Mouse (Mus musculus) gastrocnemius, adult 2 months (tissue): ENCODE measurements around the gene Zfp456. TPM values are rescaled to one million over a fixed set of nuclear protein-coding genes. Genes with fewer than 3 reads are reported as not detected.
"Not testable (repeated sequence)": the region's sequence is repeated elsewhere in the genome, so short reads cannot be mapped to it uniquely, and the experiment has no call there.

Experiments
- DNase-seq: peaks from one replicate; pipeline ENCODE4 v3.0.0; 2022
- H3K27ac ChIP-seq: fragments of 200-600 bp; 2 replicates; pipeline ENCODE4 v1.8.1; 2022; ENCODE audit warnings: mild to moderate bottlenecking
- H3K4me3 ChIP-seq: fragments of 200-600 bp; 2 replicates; pipeline ENCODE4 v1.8.1; 2022; ENCODE audit warnings: mild to moderate bottlenecking, moderate library complexity
- CTCF ChIP-seq: fragments of 200-600 bp; IDR thresholded peaks from 2 replicates; pipeline ENCODE4 v1.8.1; 2022; ENCODE audit warnings: antibody characterized with exemption, mild to moderate bottlenecking, moderate library complexity
- intact Hi-C: fragments of 180-260 bp; cut with DNase I; formaldehyde crosslinking; loops from one replicate; pipeline ENCODE4 v1.15.1; 2025
- long read RNA-seq, 2 experiments: library from polyadenylated mRNA; stranded (forward); transcript quantifications; one replicate each; pipeline ENCODE4 v2.0.0; 2021
- total RNA-seq, 2 experiments: library from RNA; stranded (reverse); gene quantifications; 2 replicates each; pipeline ENCODE4 v1.2.3; 2021

Gene Zfp456
- total RNA-seq, result under 1 TPM; 0.20 to 0.53 TPM
- long read RNA-seq, experiment 1, result 0 reads
- long read RNA-seq, experiment 2, result 0 reads

GRCm38 (mm10) chr13:67375050-67375911, at the start of gene Zfp456, which contains the start of gene Gm28041:
TSS of gene Zfp456 (minus strand) at chr13:67375810.
TSS of gene Gm28041 (minus strand) at chr13:67375733.
- DNase-seq, result peak; percentile 61
- peak within 1 kb of the TSS; percentile 65 for H3K27ac ChIP-seq
- intact Hi-C loops, result not testable (repeated sequence)

GRCm38 (mm10) chr13:67422532-67422931, 46.9 kb upstream of the Zfp456 start:
- DNase-seq, H3K4me3 ChIP-seq, intact Hi-C loops, H3K27ac ChIP-seq: not testable (repeated sequence)

More at GRCm38 (mm10) chr13:67375050-67375911, at the start of gene Zfp456, which contains the start of gene Gm28041:
- H3K4me3 ChIP-seq, result peak within 1 kb of the TSS; percentile 73

- intact Hi-C loops, result no loop called here
- no peak for DNase-seq
- Histone ChIP-seq H3K4me3 (peak within 1 kb of the TSS; percentile 73), H3K27ac (peak within 1 kb of the TSS; percentile 24; the same call in 1 of the 2 replicates)
- TF ChIP-seq CTCF, result no peak
Observed at GRCm38 (mm10) chr13:67421207-67421857, 45.7 kb upstream of the Zfp456 start, which contains the start of gene Zfp459. TSS of gene Zfp459 (minus strand) at chr13:67421418.

- Histone ChIP-seq H3K27ac (no peak overlapping the region), H3K4me3 (peak overlapping the region; percentile 73)
- intact Hi-C loops, result no loop called here
- TF ChIP-seq CTCF, result no peak
- DNase-seq, result no peak
Observed at GRCm38 (mm10) chr13:67420558-67421206, 45.1 kb upstream of the Zfp456 start.

GRCm38 (mm10) chr13:67416811-67417210, 41.2 kb upstream of the Zfp456 start:
- intact Hi-C loops, result no loop called here
- TF ChIP-seq CTCF, result no peak
- DNase-seq, result no peak

GRCm38 (mm10) chr13:67415759-67416158, 40.1 kb upstream of the Zfp456 start:
- no peak for DNase-seq
- H3K27ac ChIP-seq, result no peak overlapping the region
- no peak for TF ChIP-seq CTCF
- intact Hi-C loops, result no loop called here
- H3K4me3 ChIP-seq, result no peak overlapping the region

More at GRCm38 (mm10) chr13:67416811-67417210, 41.2 kb upstream of the Zfp456 start:
- Histone ChIP-seq H3K27ac (no peak overlapping the region), H3K4me3 (no peak overlapping the region)

- DNase-seq, H3K4me3 ChIP-seq, intact Hi-C loops, H3K27ac ChIP-seq: not testable (repeated sequence)
- TF ChIP-seq CTCF, result peak; percentile 24; the same call in 1 of the 2 replicates
Observed at GRCm38 (mm10) chr13:67413634-67414033, 38.0 kb upstream of the Zfp456 start.

- peak within 1 kb of the TSS; percentile 77 for H3K27ac ChIP-seq
- intact Hi-C loops, result loop anchor here (10.0 kb wide), 1 partner anchor 225 kb away; the partner anchor contains the start of gene Rsl1
- H3K4me3 ChIP-seq, result peak within 1 kb of the TSS; percentile 84
- DNase-seq, result peak; percentile 76
Observed at GRCm38 (mm10) chr13:67399183-67399903, 23.7 kb upstream of the Zfp456 start, which contains the start of gene Zfp429. TSS of gene Zfp429 (minus strand) at chr13:67399819.

- H3K27ac ChIP-seq, DNase-seq, intact Hi-C loops: not testable (repeated sequence)
Observed at GRCm38 (mm10) chr13:67376255-67376654, 645 bp upstream of the Zfp456 start.

GRCm38 (mm10) chr13:67360131-67360744, 15.4 kb downstream of the Zfp456 start, which contains the start of the genes Gm28044 and Zfp953:
TSS of gene Gm28044 (minus strand) at chr13:67360536.
TSS of gene Zfp953 (minus strand) at chr13:67360605.
- peak; percentile 11; the same call in 1 of the 2 replicates for TF ChIP-seq CTCF
- H3K4me3 ChIP-seq, result peak within 1 kb of the TSS; percentile 90
- H3K27ac ChIP-seq, result peak within 1 kb of the TSS; percentile 92
- intact Hi-C loops, result loop anchor here (1.0 to 5.0 kb wide), 2 partner anchors 27 to 42 kb away; no protein-coding TSS in a partner anchor
- peak; percentile 89 for DNase-seq

More at GRCm38 (mm10) chr13:67376255-67376654, 645 bp upstream of the Zfp456 start:
- not testable (repeated sequence) for H3K4me3 ChIP-seq

- no peak overlapping the region for H3K27ac ChIP-seq
- H3K4me3 ChIP-seq, result no peak overlapping the region
- no peak for TF ChIP-seq CTCF
- no peak for DNase-seq
- intact Hi-C loops, result no loop called here
Observed at GRCm38 (mm10) chr13:67351854-67352253, 23.8 kb downstream of the Zfp456 start.
